In the genomic region with DNA sequence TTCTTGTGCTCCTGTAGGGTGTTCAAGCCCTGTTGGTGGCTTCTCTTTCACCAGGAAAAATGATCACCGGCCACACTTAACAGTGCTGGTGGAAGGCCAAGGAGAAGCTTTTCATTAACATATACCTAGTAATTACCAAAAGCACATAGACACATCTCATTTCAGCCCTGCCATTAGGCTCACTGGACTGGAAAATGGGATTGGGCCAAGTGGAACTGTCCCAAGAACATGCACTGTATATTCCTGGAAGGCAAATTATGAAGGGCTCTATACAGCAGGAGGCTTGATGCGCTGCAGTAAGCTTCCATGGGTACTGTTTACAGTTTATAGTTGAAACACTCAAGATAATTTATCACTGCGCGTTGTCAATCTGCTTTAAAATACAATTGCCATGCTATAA, we compare ENCODE assay signal across 22 mouse cellular contexts.
A peak's percentile ranks its signal among the peaks of the same experiment; 100 is the strongest.
DNase-seq lines count a peak whose midpoint lies in the region; ATAC-seq lines count a peak whose summit lies in the region.
"Had no signal": no experiment of that assay in that cellular context is flagged by ENCODE, and none has a peak within 500 bp of the region (broad histone marks: within the 10 kb centered on the region; RNA-seq: fewer than 3 reads in every experiment).

No protein-coding gene starts in this region.

- no peak overlapping the region for H3K27ac ChIP-seq in hindbrain, embryonic 16.5 days (ENCODE audit: low read depth, low read length)
- H3K27ac ChIP-seq in hindbrain, embryonic 10.5 days, result no peak overlapping the region
- H3K27ac ChIP-seq: gastrocnemius, adult 2 months; kidney, postnatal 0 days; limb, embryonic 13.5 days; liver, embryonic 13.5 days; midbrain, embryonic 10.5 days; neural tube, embryonic 13.5 days had no signal

- H3K4me2 ChIP-seq in hindbrain, embryonic 16.5 days (ENCODE audit: low read length), result no peak overlapping the region
- H3K4me2 ChIP-seq: heart, embryonic 11.5 days; limb, embryonic 13.5 days; liver, embryonic 13.5 days; lung, embryonic 14.5 days; neural tube, embryonic 13.5 days had no signal

- intact Hi-C loops in left cerebral cortex, postnatal 4 days (cut with DNase I), result no loop called here
- intact Hi-C loops in left cerebral cortex, postnatal 36 days (cut with DNase I), result no loop called here

- no peaks in the 10 kb centered on the region for H3K4me1 ChIP-seq in hindbrain, embryonic 16.5 days (ENCODE audit: control insufficient read depth, insufficient read depth, low read depth, low read length)
- no peaks in the 10 kb centered on the region for H3K4me1 ChIP-seq in hindbrain, embryonic 10.5 days (replicated peaks)
- H3K4me1 ChIP-seq: limb, embryonic 13.5 days; liver, embryonic 13.5 days had no signal

- peak; percentile 67 for ATAC-seq in hindbrain, embryonic 16.5 days

- 73% methylated on average over 4 of the region's 4 CpGs for WGBS in hindbrain, embryonic 16.5 days
- WGBS in hindbrain, embryonic 10.5 days, result 95% methylated on average over 4 of the region's 4 CpGs

- no peak for DNase-seq in hindbrain, embryonic 10.5 days (ENCODE audit: low spot score)
- DNase-seq in left cerebral cortex, postnatal 4 days, result peak; percentile 83
- DNase-seq in left cerebral cortex, postnatal 36 days (ENCODE audit: low spot score in 2 of 2), result no peak
- DNase-seq in cerebellum, adult 11 months, result peak; percentile 12
- peak; percentile 85 to 93 for DNase-seq in cerebellum, postnatal 10 days
- DNase-seq in layer of hippocampus, adult 8-10 months (ENCODE audit: low spot score in 2 of 2), result no peak
- no peak for DNase-seq in urinary bladder, postnatal 25 days (ENCODE audit: low spot score)
- DNase-seq: embryo, embryonic 11 days; gastrocnemius, adult 2 months; liver, embryonic 13.5 days; lung, embryonic 14.5 days; lung, postnatal 4 days; right cerebral cortex, postnatal 14 days; spleen, adult 18-20 months; thymus, postnatal 25 days had no signal

- no peak overlapping the region for H3K4me3 ChIP-seq in hindbrain, embryonic 16.5 days (ENCODE audit: low read length)
- no peak overlapping the region for H3K4me3 ChIP-seq in hindbrain, embryonic 10.5 days
- H3K4me3 ChIP-seq: gastrocnemius, adult 2 months; limb, embryonic 13.5 days; liver, embryonic 13.5 days; midbrain, embryonic 10.5 days; neural tube, embryonic 13.5 days had no signal

- H3K9me3 ChIP-seq in hindbrain, embryonic 16.5 days (ENCODE audit: control insufficient read depth, low read length), result no peaks in the 10 kb centered on the region
- H3K9me3 ChIP-seq in hindbrain, embryonic 10.5 days, result no peaks in the 10 kb centered on the region
- H3K9me3 ChIP-seq: limb, embryonic 13.5 days; liver, embryonic 13.5 days; midbrain, embryonic 10.5 days; neural tube, embryonic 13.5 days had no signal

- H3K27me3 ChIP-seq in hindbrain, embryonic 16.5 days (replicated peaks; ENCODE audit: control insufficient read depth, insufficient read depth, low read length), result no peaks in the 10 kb centered on the region
- no peaks in the 10 kb centered on the region for H3K27me3 ChIP-seq in hindbrain, embryonic 10.5 days (ENCODE audit: insufficient read depth, poor library complexity, severe bottlenecking)
- H3K27me3 ChIP-seq: CH12.LX; limb, embryonic 13.5 days; liver, embryonic 13.5 days; neural tube, embryonic 13.5 days had no signal

- no peaks in the 10 kb centered on the region for H3K36me3 ChIP-seq in hindbrain, embryonic 16.5 days (ENCODE audit: control insufficient read depth, insufficient read depth, low read length)
- H3K36me3 ChIP-seq in hindbrain, embryonic 10.5 days, result no peaks in the 10 kb centered on the region
- H3K36me3 ChIP-seq: limb, embryonic 13.5 days; liver, embryonic 13.5 days; midbrain, embryonic 10.5 days; neural tube, embryonic 13.5 days had no signal

- H3K9ac ChIP-seq in hindbrain, embryonic 16.5 days (ENCODE audit: low read depth, low read length), result no peak overlapping the region
- H3K9ac ChIP-seq: limb, embryonic 13.5 days; liver, embryonic 13.5 days; lung, embryonic 14.5 days; neural tube, embryonic 13.5 days had no signal

Comparison
In these comparisons a context has a peak if more than half of its experiments do, and no peak if none do; other contexts are left out.
1. DNase-seq: peak in left cerebral cortex, postnatal 4 days (single experiment), cerebellum, adult 11 months (single experiment) and cerebellum, postnatal 10 days (2 of 2); none in hindbrain, embryonic 10.5 days (single experiment), left cerebral cortex, postnatal 36 days (0 of 2), layer of hippocampus, adult 8-10 months (0 of 2) and urinary bladder, postnatal 25 days (single experiment).